Mouse (Mus musculus): ENCODE measurements around the gene Ip6k3.

- no peak for TF ChIP-seq POLR2A (IDR thresholded peaks at IDR 0.05; ENCODE audit: extremely low read depth, insufficient read depth, low read length)
- no peak for TF ChIP-seq CTCF (IDR thresholded peaks at IDR 0.05; ENCODE audit: low read depth, low read length)
These were observed 13.3 kb downstream of the Ip6k3 start for GRCm38 (mm10) chr17:27154256-27154655.
